Mouse (Mus musculus) embryonic facial prominence, embryonic 13.5 days (tissue): Measurements from ENCODE around the gene Bst2. TPM values are rescaled to one million over a fixed set of nuclear protein-coding genes. Genes with fewer than 3 reads are reported as not detected.
A peak's percentile ranks its signal among the peaks of the same experiment; 100 is the strongest.

Experiments used
- ATAC-seq: fragments of 200-750 bp; cut with Nextera tagmentation; 2 replicates; pipeline ENCODE4 v1.8.0; 2017; ENCODE audit warnings: low read depth; ENCODE audit not compliant: insufficient number of reproducible peaks, insufficient read depth, low FRiP score, low TSS enrichment
- H3K27ac ChIP-seq: fragments of 300-500 bp; sonication (generic); 2 replicates; pipeline ENCODE4 v1.5.1; 2015; ENCODE audit warnings: moderate library complexity, mild to moderate bottlenecking, inconsistent platforms
- H3K27me3 ChIP-seq: fragments of 300-500 bp; sonication (generic); 2 replicates; pipeline ENCODE4 v1.6.1; 2015; ENCODE audit warnings: mild to moderate bottlenecking, inconsistent platforms
- H3K36me3 ChIP-seq: fragments of 300-500 bp; sonication (generic); 2 replicates; pipeline ENCODE4 v1.6.1; 2015; ENCODE audit warnings: mild to moderate bottlenecking, inconsistent platforms
- H3K4me1 ChIP-seq: fragments of 300-500 bp; sonication (generic); 2 replicates; pipeline ENCODE4 v1.6.1; 2015; ENCODE audit warnings: inconsistent platforms
- H3K4me2 ChIP-seq: fragments of 300-500 bp; sonication (generic); 2 replicates; pipeline ENCODE4 v1.6.1; 2015; ENCODE audit warnings: moderate library complexity, mild to moderate bottlenecking, inconsistent platforms
- H3K4me3 ChIP-seq: fragments of 300-500 bp; sonication (generic); 2 replicates; pipeline ENCODE4 v1.5.1; 2015; ENCODE audit warnings: mild to moderate bottlenecking, inconsistent platforms
- H3K9ac ChIP-seq: fragments of 300-500 bp; sonication (generic); 2 replicates; pipeline ENCODE4 v1.6.1; 2015; ENCODE audit warnings: mild to moderate bottlenecking, inconsistent platforms
- H3K9me3 ChIP-seq: fragments of 300-500 bp; sonication (generic); 2 replicates; pipeline ENCODE4 v1.6.1; 2016; ENCODE audit warnings: inconsistent platforms
- WGBS: fragments of 180-500 bp; shearing (Covaris S2); methylation state at CpG from one replicate; pipeline ENCODE4 v1.1.7; 2015; ENCODE audit warnings: mixed read lengths; 5-methylcytosine and 5-hydroxymethylcytosine counted together
- polyA plus RNA-seq: library from polyadenylated mRNA; unstranded; fragments of >200 nt; fragmentation: Nextera tagmentation; extraction: Ambion mirVana; gene quantifications from 2 replicates; pipeline ENCODE4 v1.2.1, GENCODE M21; 2015

Gene Bst2
- polyA plus RNA-seq, 1 experiment from 2014 or later, result 18.0 TPM

DNA sequence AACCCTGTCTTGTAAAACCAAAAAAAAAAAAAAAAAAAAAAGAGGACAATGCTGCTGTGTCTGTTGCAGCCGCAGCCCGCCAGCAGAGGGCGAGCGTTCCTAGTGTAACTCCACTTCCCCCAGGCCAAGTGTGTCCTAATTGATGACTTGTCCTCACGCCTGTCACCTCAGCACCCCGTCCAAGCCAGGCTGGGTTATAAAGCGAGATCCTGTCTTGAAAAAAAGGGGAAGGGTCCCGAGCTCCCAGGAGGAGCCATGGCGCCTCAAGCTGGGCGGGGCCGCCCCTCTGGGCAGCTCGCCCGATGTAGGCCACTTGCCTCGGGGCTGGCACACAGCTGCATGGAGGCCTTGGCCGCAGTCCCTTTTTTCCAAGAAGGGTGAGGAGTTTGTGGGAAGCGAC is 42.2 kb downstream of the Bst2 start:
- Histone ChIP-seq H3K4me2 (peak overlapping the region; percentile 32), H3K9ac (no peak overlapping the region)
- ATAC-seq, result no peak

DNA sequence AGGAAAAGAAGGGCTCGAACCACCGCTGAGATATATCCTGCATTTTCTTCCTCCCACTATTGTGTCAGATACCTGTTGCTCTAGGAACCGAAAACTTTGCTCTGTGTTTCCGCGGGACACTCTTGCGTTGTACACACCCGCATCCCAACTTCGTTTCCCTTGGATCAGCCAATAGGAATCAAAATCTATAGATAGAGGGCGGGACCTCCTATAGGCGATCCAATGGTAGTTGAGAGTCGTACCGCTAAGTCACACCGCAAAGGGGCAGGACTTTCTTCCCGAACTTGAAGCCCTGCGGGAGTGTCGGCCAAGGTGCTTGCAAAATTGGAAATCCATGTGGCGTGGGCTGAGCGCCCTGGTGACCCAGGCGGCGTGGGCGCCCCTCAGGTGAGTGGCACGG is 48.8 kb downstream of the Bst2 start:
- Histone ChIP-seq H3K9me3 (no peaks in the 10 kb centered on the region), H3K4me1 (peaks cover 39% of the 10 kb centered on the region), H3K27ac (peak overlapping the region; percentile 94; the same call in 1 of the 2 replicates), H3K4me2 (peak overlapping the region; percentile 100), H3K4me3 (peak overlapping the region; percentile 90), H3K9ac (peak overlapping the region; percentile 92), H3K36me3 (peaks cover 43% of the 10 kb centered on the region), H3K27me3 (no peaks in the 10 kb centered on the region)
- WGBS, result under 1% methylated on average over 22 of the region's 22 CpGs
- ATAC-seq, result peak; percentile 84

More for the DNA sequence above, 42.2 kb downstream of the Bst2 start:
- Histone ChIP-seq H3K4me1 (peaks cover 30% of the 10 kb centered on the region), H3K27ac (no peak overlapping the region), H3K27me3 (no peaks in the 10 kb centered on the region), H3K4me3 (no peak overlapping the region), H3K9me3 (no peaks in the 10 kb centered on the region), H3K36me3 (peaks cover 50% of the 10 kb centered on the region)
- WGBS, result 21% methylated on average over 16 of the region's 16 CpGs

DNA sequence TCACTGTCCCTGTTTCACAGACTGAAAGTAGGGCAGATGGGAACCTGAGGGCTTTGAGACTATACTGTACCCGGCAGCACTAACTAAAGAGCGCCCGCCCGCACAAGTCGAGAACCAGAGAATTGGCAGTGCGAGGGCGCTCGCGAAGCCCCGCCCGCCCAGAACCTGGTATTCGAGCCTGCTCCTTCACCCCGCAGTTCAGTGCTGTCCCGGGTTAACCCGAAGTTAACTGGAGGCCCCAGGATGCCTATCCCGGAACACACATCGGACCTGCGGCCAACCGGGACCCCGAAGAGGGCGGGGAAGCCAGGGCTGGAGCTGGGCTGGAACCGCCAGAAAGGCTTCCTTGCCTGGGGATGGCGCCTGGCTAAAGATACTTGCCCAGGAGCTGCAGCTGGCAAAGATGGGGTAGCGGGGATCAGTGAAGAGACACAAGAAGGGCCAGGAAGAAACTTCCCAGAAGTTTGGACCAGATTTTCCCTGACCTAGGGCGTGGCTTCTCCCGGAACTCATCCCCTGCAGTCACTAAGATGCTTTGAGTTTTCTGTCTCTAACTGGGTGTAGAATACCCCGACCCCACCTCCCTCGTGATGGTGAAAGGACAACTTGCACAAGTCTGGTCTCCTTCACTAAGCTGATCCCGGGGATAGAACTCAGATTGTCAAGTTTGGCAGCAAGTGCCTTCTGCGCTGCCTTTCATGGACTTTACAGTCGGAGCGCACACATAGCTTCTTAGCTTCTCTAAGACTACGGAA is 49.4 kb downstream of the Bst2 start, which contains the start of gene Gtpbp3:
Gene Gtpbp3 (plus strand): TSS at position 413 of the 755 bp plus-strand sequence.
- peaks cover 44% of the 10 kb centered on the region for H3K36me3 ChIP-seq
- H3K4me1 ChIP-seq, result peaks cover 39% of the 10 kb centered on the region
- H3K27me3 ChIP-seq, result no peaks in the 10 kb centered on the region
- no peaks in the 10 kb centered on the region for H3K9me3 ChIP-seq
- peak within 1 kb of the TSS; percentile 92 for H3K9ac ChIP-seq
- H3K4me3 ChIP-seq, result peak within 1 kb of the TSS; percentile 90
- H3K4me2 ChIP-seq, result peak within 1 kb of the TSS; percentile 100
- WGBS, result under 1% methylated on average over 33 of the region's 33 CpGs
- peak; percentile 40; the same call in 1 of the 2 replicates for ATAC-seq
- H3K27ac ChIP-seq, result peak within 1 kb of the TSS; percentile 94

DNA sequence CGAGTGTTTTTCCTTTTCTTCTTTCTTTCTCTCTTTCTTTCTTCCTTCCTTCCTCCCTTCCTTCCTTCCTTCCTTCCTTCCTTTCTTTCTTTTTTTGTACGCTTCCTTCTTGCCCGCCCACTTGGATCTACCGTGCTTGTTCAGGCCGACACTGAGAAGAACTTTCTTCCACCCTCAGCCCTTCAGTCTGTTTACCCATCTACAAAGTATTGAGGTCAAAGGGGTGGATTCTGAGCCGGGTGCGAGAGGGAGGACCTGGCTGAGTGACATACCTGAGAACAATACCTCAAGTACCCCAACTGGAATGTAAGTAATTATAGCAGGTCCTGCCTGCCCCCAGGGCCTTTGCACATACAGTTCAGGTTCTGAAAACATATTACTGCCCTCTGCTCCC is 51.1 kb downstream of the Bst2 start:
- Histone ChIP-seq H3K9me3 (no peaks in the 10 kb centered on the region), H3K4me1 (peaks cover 39% of the 10 kb centered on the region), H3K4me2 (peak overlapping the region; percentile 93), H3K27ac (peak overlapping the region; percentile 62; the same call in 1 of the 2 replicates), H3K36me3 (peaks cover 41% of the 10 kb centered on the region), H3K9ac (peak overlapping the region; percentile 93), H3K27me3 (no peaks in the 10 kb centered on the region), H3K4me3 (peak overlapping the region; percentile 86)
- 14% methylated on average over 7 of the region's 7 CpGs for WGBS
- ATAC-seq, result no peak

DNA sequence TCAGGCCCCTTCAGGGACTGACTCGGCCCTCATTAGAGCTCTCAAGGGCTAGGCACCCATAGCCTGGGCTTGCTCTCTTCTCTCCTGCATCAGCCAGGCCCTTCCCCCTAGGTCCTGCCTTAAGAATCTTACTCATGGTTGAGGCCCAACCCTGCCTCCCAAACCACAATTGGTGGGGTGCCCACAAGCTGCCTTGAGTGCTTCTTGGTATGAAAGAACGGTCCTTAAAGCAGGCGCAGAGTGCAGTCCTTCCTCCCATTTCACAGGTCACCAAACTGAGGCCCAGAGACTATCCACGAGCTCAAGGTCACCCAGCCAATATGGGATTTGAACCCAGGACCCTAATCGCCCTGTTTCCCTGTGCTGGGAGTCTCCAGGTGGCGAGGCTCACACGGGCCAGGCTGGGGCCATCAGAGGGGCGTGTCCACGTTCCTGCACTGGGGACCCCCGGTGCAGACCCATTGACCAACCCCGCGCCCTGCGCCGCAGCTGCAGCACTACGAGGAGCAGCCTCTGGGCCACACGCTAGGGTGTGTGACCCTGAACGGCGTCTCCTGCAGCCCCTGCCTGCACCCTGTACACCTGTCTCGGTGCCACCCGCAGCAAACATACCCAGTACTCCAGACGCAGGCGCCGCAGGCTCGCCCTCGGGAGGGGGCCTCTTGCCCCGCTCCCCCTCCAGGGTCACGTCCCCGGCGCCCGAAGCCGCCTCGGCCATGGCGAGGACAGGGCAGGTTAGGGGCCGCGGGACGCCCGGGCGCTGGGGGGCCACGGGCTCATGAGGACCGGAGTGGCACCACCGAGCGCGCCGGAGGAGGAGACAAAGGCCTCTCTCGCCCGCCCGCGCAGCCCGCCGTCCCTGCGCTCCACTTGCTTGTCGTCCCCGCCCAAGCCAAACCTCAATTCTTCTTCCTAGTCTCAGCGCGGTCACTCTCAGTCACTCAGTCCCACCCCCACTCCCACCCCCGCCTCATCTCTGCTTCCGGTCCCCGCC is 51.8 kb downstream of the Bst2 start, which contains the start of gene Ano8:
Gene Ano8 (minus strand): TSS at position 822 of the 994 bp plus-strand sequence.
- H3K4me3 ChIP-seq, result peak within 1 kb of the TSS; percentile 86
- H3K27me3 ChIP-seq, result no peaks in the 10 kb centered on the region
- peak; percentile 62; the same call in 1 of the 2 replicates for ATAC-seq
- H3K9ac ChIP-seq, result peak within 1 kb of the TSS; percentile 93
- peak within 1 kb of the TSS; percentile 68 for H3K27ac ChIP-seq
- H3K4me2 ChIP-seq, result peak within 1 kb of the TSS; percentile 93
- peaks cover 39% of the 10 kb centered on the region for H3K4me1 ChIP-seq
- no peaks in the 10 kb centered on the region for H3K9me3 ChIP-seq
- peaks cover 41% of the 10 kb centered on the region for H3K36me3 ChIP-seq
- 5% methylated on average over 55 of the region's 58 CpGs for WGBS

DNA sequence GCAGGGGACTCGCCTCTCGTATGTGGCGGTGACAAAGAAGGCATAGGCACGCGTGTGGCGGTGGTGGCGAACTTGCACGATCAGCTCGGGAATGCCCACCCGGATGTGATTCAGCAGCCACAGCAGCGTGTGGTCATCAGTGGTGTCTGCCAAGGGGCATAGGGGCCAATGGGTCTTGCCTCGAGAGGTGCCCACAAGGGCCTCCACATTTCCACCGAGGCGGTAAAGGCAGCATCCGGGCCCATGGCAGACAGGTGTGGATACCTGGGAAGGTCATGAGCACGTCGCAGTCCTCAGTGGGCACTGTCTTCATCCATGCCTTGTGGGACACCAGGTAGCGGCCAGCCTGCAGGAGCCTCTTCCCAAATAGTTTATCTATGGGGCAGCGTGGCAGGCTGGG is 52.5 kb downstream of the Bst2 start:
- Histone ChIP-seq H3K9me3 (no peaks in the 10 kb centered on the region), H3K4me1 (peaks cover 34% of the 10 kb centered on the region), H3K4me2 (peak overlapping the region; percentile 93), H3K36me3 (peaks cover 44% of the 10 kb centered on the region), H3K27ac (no peak overlapping the region), H3K9ac (peak overlapping the region; percentile 93), H3K27me3 (no peaks in the 10 kb centered on the region), H3K4me3 (peak overlapping the region; percentile 86)
- WGBS, result 93% methylated on average over 19 of the region's 19 CpGs
- ATAC-seq, result no peak

Other genes starting within 250 kb of the Bst2 start
- 115 and 118 TPM in 2 replicates for gene Use1, start 170.6 kb downstream of the Bst2 start, polyA plus RNA-seq
- gene Ocel1, start 166.2 kb downstream of the Bst2 start, polyA plus RNA-seq, result 4.2 and 5.4 TPM in 2 replicates
- 43.8 and 46.6 TPM in 2 replicates for gene Nr2f6, start 155.5 kb downstream of the Bst2 start, polyA plus RNA-seq
- gene Ushbp1, start 141.7 kb downstream of the Bst2 start, polyA plus RNA-seq, result 7.4 and 7.8 TPM in 2 replicates
- gene Babam1, start 140.6 kb downstream of the Bst2 start, polyA plus RNA-seq, result 88.9 and 104 TPM in 2 replicates
- gene Ankle1, start 131.4 kb downstream of the Bst2 start, polyA plus RNA-seq, result 44.4 and 45.0 TPM in 2 replicates
- gene Abhd8, start 73.8 kb downstream of the Bst2 start, polyA plus RNA-seq, result 61.4 and 69.5 TPM in 2 replicates
- gene Mrpl34, start 72.5 kb downstream of the Bst2 start, polyA plus RNA-seq, result 146 and 148 TPM in 2 replicates
- gene Dda1, start 68.3 kb downstream of the Bst2 start, polyA plus RNA-seq, result 109 and 113 TPM in 2 replicates
- gene Ano8, start 51.5 kb downstream of the Bst2 start, polyA plus RNA-seq, result 2.2 and 3.0 TPM in 2 replicates
- 22.4 and 23.5 TPM in 2 replicates for gene Gtpbp3, start 49.4 kb downstream of the Bst2 start, polyA plus RNA-seq
- 47.3 and 52.2 TPM in 2 replicates for gene Plvap, start 25.7 kb downstream of the Bst2 start, polyA plus RNA-seq
- gene Ccdc194, start 11.7 kb downstream of the Bst2 start, polyA plus RNA-seq, result 0.77 and 1.1 TPM in 2 replicates
- 77.1 and 82.4 TPM in 2 replicates for gene Mvb12a, start 5.5 kb upstream of the Bst2 start, polyA plus RNA-seq
- 0.55 and 1.1 TPM in 2 replicates for gene Tmem221, start 21.4 kb upstream of the Bst2 start, polyA plus RNA-seq
- not detected in 2 replicates for gene Nxnl1, start 29.1 kb upstream of the Bst2 start, polyA plus RNA-seq
- gene Slc27a1, start 31.4 kb upstream of the Bst2 start, polyA plus RNA-seq, result 47.8 and 59.4 TPM in 2 replicates
- 224 and 244 TPM in 2 replicates for gene Pgls, start 54.7 kb upstream of the Bst2 start, polyA plus RNA-seq
- gene Fam129c, start 60.2 kb upstream of the Bst2 start, polyA plus RNA-seq, result 4.8 and 7.7 TPM in 2 replicates
- 75.5 and 78.2 TPM in 2 replicates for gene Colgalt1, start 73.5 kb upstream of the Bst2 start, polyA plus RNA-seq
- 0.87 and 1.2 TPM in 2 replicates for gene Unc13a, start 134.3 kb upstream of the Bst2 start, polyA plus RNA-seq
- gene Jak3, start 138.8 kb upstream of the Bst2 start, polyA plus RNA-seq, result 3.7 and 3.9 TPM in 2 replicates
- 0.89 TPM in 1 of 2 replicates, not detected in the other for gene Insl3, start 151.8 kb upstream of the Bst2 start, polyA plus RNA-seq
- gene B3gnt3, start 164.3 kb upstream of the Bst2 start, polyA plus RNA-seq, result 0.63 and 0.89 TPM in 2 replicates
- 4.3 and 5.5 TPM in 2 replicates for gene Fcho1, start 188.3 kb upstream of the Bst2 start, polyA plus RNA-seq